Mouse (Mus musculus) cortical plate, adult 2 months (tissue): Measurements from ENCODE around the gene Zfp708.

ENCODE experiments used
- CTCF ChIP-seq: fragments of 200-500 bp; IDR thresholded peaks from 2 replicates; pipeline ENCODE4 v1.5.1; 2011; ENCODE audit warnings: mild to moderate bottlenecking, control low read depth, low read length; ENCODE audit not compliant: insufficient read depth; ENCODE audit errors: extremely low read depth
- POLR2A ChIP-seq: fragments of 200-500 bp; IDR thresholded peaks from 2 replicates; pipeline ENCODE4 v1.6.1; 2011; ENCODE audit warnings: mild to moderate bottlenecking, low read length, control low read depth; ENCODE audit not compliant: insufficient read depth; ENCODE audit errors: extremely low read depth

DNA sequence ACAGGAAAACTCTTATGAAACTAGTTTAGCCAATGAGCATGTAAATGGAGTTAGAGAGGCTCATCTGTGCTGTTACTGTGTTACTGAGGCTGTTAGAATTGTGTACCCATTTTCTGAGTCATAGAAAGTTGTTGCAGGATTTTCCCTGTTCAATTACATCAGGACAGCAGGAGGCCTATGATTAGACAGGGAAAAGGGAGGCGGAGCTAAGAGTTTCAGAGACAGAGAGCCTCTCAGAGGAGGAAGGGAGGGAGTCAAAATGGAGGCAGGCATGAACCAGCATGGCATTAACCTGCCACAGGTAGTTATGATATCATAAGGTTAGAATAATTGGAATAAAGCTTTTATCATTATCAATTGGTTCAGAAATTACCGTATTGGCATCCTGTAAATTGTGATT, 25.0 kb downstream of the Zfp708 start:
- no peak for TF ChIP-seq POLR2A
- TF ChIP-seq CTCF, result no peak
